Comparison of ENCODE assay signal across 9 mouse cellular contexts in the genomic region with DNA sequence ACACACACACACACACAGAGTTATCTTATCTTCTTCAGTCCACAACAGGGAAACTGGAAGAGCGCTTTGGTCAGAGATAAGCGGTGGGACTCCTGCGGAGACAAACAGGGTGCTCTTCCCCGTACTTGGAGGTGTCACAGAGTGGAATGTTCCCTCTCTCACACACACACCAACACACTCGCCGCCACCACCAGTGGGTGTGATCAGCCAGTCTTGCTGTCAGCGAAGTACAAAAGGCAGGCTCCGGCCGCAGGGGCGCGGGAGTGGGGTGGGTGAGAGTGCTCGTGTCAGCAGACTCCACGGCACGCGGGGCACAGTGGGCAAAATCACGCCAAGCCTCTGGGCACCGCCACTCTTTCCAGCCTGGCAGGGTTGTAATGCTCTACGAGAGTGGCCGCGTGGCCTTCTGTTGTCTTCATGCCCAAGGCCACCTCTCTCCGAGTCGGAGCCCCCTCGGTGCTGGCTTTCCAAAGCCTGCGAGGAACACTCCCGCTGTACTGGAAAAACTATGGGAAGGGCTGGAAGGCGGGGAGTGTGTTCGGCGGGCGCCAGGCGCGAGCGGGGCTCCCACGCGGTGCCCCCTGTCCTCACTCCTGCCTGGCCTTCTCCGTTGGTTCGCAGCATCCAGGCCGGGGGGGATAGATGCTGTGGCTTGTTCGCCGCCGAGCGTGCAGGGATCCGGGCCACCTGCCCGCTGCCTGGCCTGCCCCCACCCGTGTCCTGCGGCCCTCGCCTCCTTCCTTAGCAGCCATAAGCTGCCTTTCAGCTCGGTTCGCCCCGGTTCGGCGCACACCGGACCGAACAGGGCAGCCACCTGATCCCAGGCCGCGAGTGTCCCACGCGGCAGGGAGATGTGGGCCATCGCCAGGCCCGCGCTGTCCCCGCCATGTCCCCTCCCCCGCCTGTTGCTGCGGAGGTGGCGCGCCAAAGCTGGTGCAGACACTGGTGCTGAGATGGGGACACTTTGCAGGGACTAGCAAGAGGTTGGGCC. TPM values are rescaled to one million over a fixed set of nuclear protein-coding genes. Genes with fewer than 3 reads are reported as not detected.
DNase-seq lines count a peak whose midpoint lies in the region; ATAC-seq and TF ChIP-seq lines count a peak whose summit lies in the region.
"Had no signal": no experiment of that assay in that cellular context is flagged by ENCODE, and none has a peak within 500 bp of the region (broad histone marks: within the 10 kb centered on the region; RNA-seq: fewer than 3 reads in every experiment).

No protein-coding gene starts in this region.

- DNase-seq in layer of hippocampus, adult 11-12 months (ENCODE audit: low spot score), result peak; percentile 27
- no peak for DNase-seq in layer of hippocampus, adult 8-10 months (ENCODE audit: low spot score in 2 of 2)
- DNase-seq in cerebellum, adult 18-20 months, result peak; percentile 71 to 78
- no peak for DNase-seq in forebrain, postnatal 0 days
- DNase-seq in neural tube, embryonic 11.5 days (ENCODE audit: low spot score), result peak; percentile 60
- DNase-seq in right cerebral cortex, postnatal 25 days, result no peak
- DNase-seq in spleen, postnatal 36 days (ENCODE audit: low spot score in 2 of 2), result no peak

- WGBS in forebrain, postnatal 0 days, result 4% methylated on average over 65 of the region's 65 CpGs
- 2% methylated on average over 65 of the region's 65 CpGs for whole genome bisulfite sequencing in kidney, embryonic 15.5 days
- 1% methylated on average over 65 of the region's 65 CpGs for WGBS in neural tube, embryonic 11.5 days

- H3K27me3 ChIP-seq in forebrain, postnatal 0 days (ENCODE audit: insufficient read depth, low read length), result peaks cover 47% of the 10 kb centered on the region
- peaks cover 78% of the 10 kb centered on the region for H3K27me3 ChIP-seq in kidney, embryonic 15.5 days
- H3K27me3 ChIP-seq in neural tube, embryonic 11.5 days (ENCODE audit: control insufficient read depth, insufficient read depth, low read length), result peaks cover 26% of the 10 kb centered on the region

- 0 out of 2 replicates have a peak overlapping the region, but pooled peaks have one; percentile 14 for H3K9ac ChIP-seq in forebrain, postnatal 0 days
- peak overlapping the region; percentile 32 for H3K9ac ChIP-seq in kidney, embryonic 15.5 days
- H3K9ac ChIP-seq in neural tube, embryonic 11.5 days (ENCODE audit: low read length), result peak overlapping the region; percentile 62

- no peaks in the 10 kb centered on the region for H3K36me3 ChIP-seq in forebrain, postnatal 0 days (ENCODE audit: insufficient read depth)
- H3K36me3 ChIP-seq in kidney, embryonic 15.5 days, result no peaks in the 10 kb centered on the region
- H3K36me3 ChIP-seq in neural tube, embryonic 11.5 days (ENCODE audit: control insufficient read depth, insufficient read depth, low read length), result no peaks in the 10 kb centered on the region

- H3K4me1 ChIP-seq in forebrain, postnatal 0 days (ENCODE audit: insufficient read depth), result 0 out of 2 replicates have a peak, but pooled peaks cover 8% of the 10 kb centered on the region
- peaks cover 45% of the 10 kb centered on the region for H3K4me1 ChIP-seq in kidney, embryonic 15.5 days
- peaks cover 20% of the 10 kb centered on the region for H3K4me1 ChIP-seq in neural tube, embryonic 11.5 days (ENCODE audit: control insufficient read depth, insufficient read depth, low read length)

- ATAC-seq in forebrain, postnatal 0 days, result no peak
- ATAC-seq in kidney, embryonic 15.5 days (replicated peaks; ENCODE audit: low FRiP score), result no peak; the same call in 1 of the 2 replicates
- ATAC-seq in neural tube, embryonic 11.5 days (ENCODE audit: insufficient read depth, low FRiP score, low TSS enrichment), result no peak

- peak overlapping the region; percentile 51 for H3K4me2 ChIP-seq in forebrain, postnatal 0 days (ENCODE audit: low read depth)
- H3K4me2 ChIP-seq in kidney, embryonic 15.5 days, result peak overlapping the region; percentile 83
- peak overlapping the region; percentile 85 for H3K4me2 ChIP-seq in neural tube, embryonic 11.5 days (ENCODE audit: low read depth)

- TF ChIP-seq CTCF in forebrain, postnatal 0 days (IDR thresholded peaks at IDR 0.05; ENCODE audit: low read depth), result no peak

- peak overlapping the region; percentile 21; the same call in 1 of the 2 replicates for H3K27ac ChIP-seq in forebrain, postnatal 0 days (ENCODE audit: low read depth, low read length)
- no peak overlapping the region for H3K27ac ChIP-seq in kidney, embryonic 15.5 days
- no peak overlapping the region for H3K27ac ChIP-seq in neural tube, embryonic 11.5 days (ENCODE audit: low read depth, low read length)

- H3K4me3 ChIP-seq in forebrain, postnatal 0 days (ENCODE audit: low read depth, low read length), result peak overlapping the region; percentile 24
- peak overlapping the region; percentile 46 for H3K4me3 ChIP-seq in kidney, embryonic 15.5 days (replicated peaks)
- peak overlapping the region; percentile 39 for H3K4me3 ChIP-seq in neural tube, embryonic 11.5 days (ENCODE audit: low read depth, low read length)

- H3K9me3 ChIP-seq in forebrain, postnatal 0 days (ENCODE audit: low read length), result no peaks in the 10 kb centered on the region
- H3K9me3 ChIP-seq in kidney, embryonic 15.5 days (replicated peaks), result no peaks in the 10 kb centered on the region
- H3K9me3 ChIP-seq in neural tube, embryonic 11.5 days (ENCODE audit: control insufficient read depth, low read length), result no peaks in the 10 kb centered on the region

RNA-seq across cellular contexts. Expression of gene Prox1, which starts 4.5 kb away (rescaled TPM):
- 10 to 100 TPM; 62.2 to 75.9 (median 71.3) TPM for total RNA-seq in layer of hippocampus, adult 8-10 months (2022)
- 13.4 and 24.8 TPM in 2 replicates for total RNA-seq in forebrain, postnatal 0 days (2014; rRNA removed)
- 6.2 and 16.2 TPM in 2 replicates for polyA plus RNA-seq in forebrain, postnatal 0 days (2015; fragmentation: Nextera tagmentation; extraction: Ambion mirVana)
- polyA plus RNA-seq in kidney, embryonic 15.5 days (2015; fragmentation: Nextera tagmentation; extraction: Ambion mirVana), result 1.3 and 1.8 TPM in 2 replicates
- polyA plus RNA-seq in neural tube, embryonic 11.5 days (2014; fragmentation: Nextera tagmentation; extraction: Ambion mirVana), result 11.6 and 13.9 TPM in 2 replicates
- total RNA-seq: MEL had no signal

Comparison
In these comparisons a context has a peak if more than half of its experiments do, and no peak if none do; other contexts are left out.
1. DNase-seq: peak in layer of hippocampus, adult 11-12 months (single experiment), cerebellum, adult 18-20 months (2 of 2) and neural tube, embryonic 11.5 days (single experiment); none in layer of hippocampus, adult 8-10 months (0 of 2), forebrain, postnatal 0 days (single experiment), right cerebral cortex, postnatal 25 days (single experiment) and spleen, postnatal 36 days (0 of 2).
2. Peak in every context shown above with its lines, with median percentiles within 50 percentile points of each other: H3K4me2 ChIP-seq, H3K4me3 ChIP-seq and H3K9ac ChIP-seq.